Comparison of ENCODE assay signal across 9 mouse cellular contexts in genomic region chr10:42941278-42941677, GRCm38 (mm10).
DNase-seq lines count a peak whose midpoint lies in the region; ATAC-seq and TF ChIP-seq lines count a peak whose summit lies in the region.
"Had no signal": no experiment of that assay in that cellular context is flagged by ENCODE, and none has a peak within 500 bp of the region (broad histone marks: within the 10 kb centered on the region; RNA-seq: fewer than 3 reads in every experiment).

No protein-coding gene starts in this region.

- no peak for DNase-seq in gastrocnemius, adult 2 months
- no peak for DNase-seq in gastrocnemius, postnatal 25 days
- DNase-seq in intestine, embryonic 14.5 days (ENCODE audit: low spot score): peak; percentile 57
- no peak for DNase-seq in midbrain, postnatal 0 days (ENCODE audit: low spot score)
- DNase-seq in cerebellum, adult 11-12 months: no peak
- no peak for DNase-seq in embryo, embryonic 9.5 days (ENCODE audit: extremely low spot score)
- no peak for DNase-seq in retina, postnatal 1 day

- peak overlapping the region; percentile 20; the same call in 1 of the 2 replicates for H3K4me2 ChIP-seq in embryonic facial prominence, embryonic 15.5 days (replicated peaks)
- peak overlapping the region; percentile 50 for H3K4me2 ChIP-seq in intestine, embryonic 14.5 days (ENCODE audit: low read length)
- H3K4me2 ChIP-seq in midbrain, postnatal 0 days (ENCODE audit: low read depth, low read length, poor library complexity, severe bottlenecking): peak overlapping the region; percentile 8

- no peak for TF ChIP-seq CTCF in gastrocnemius, adult 2 months (IDR thresholded peaks at IDR 0.05)
- no peak for TF ChIP-seq CTCF in midbrain, postnatal 0 days (IDR thresholded peaks at IDR 0.05)

- ATAC-seq in embryonic facial prominence, embryonic 15.5 days (ENCODE audit: insufficient number of reproducible peaks, low FRiP score, low TSS enrichment, low read depth): no peak
- ATAC-seq in intestine, embryonic 14.5 days (replicated peaks; ENCODE audit: low FRiP score, low TSS enrichment, low read depth): 0 out of 2 replicates have a peak, but pooled peaks have one; percentile 10
- ATAC-seq in midbrain, postnatal 0 days (ENCODE audit: low FRiP score): no peak
- ATAC-seq: lung, postnatal 0 days had no signal

- no peaks in the 10 kb centered on the region for H3K9me3 ChIP-seq in embryonic facial prominence, embryonic 15.5 days (replicated peaks)
- no peaks in the 10 kb centered on the region for H3K9me3 ChIP-seq in intestine, embryonic 14.5 days (ENCODE audit: control insufficient read depth, low read length)
- no peaks in the 10 kb centered on the region for H3K9me3 ChIP-seq in midbrain, postnatal 0 days (ENCODE audit: low read length)

- H3K4me3 ChIP-seq in gastrocnemius, adult 2 months: peak overlapping the region; percentile 44
- H3K4me3 ChIP-seq in embryonic facial prominence, embryonic 15.5 days (replicated peaks): no peak overlapping the region
- H3K4me3 ChIP-seq in intestine, embryonic 14.5 days (ENCODE audit: low read depth, low read length): peak overlapping the region; percentile 28
- no peak overlapping the region for H3K4me3 ChIP-seq in midbrain, postnatal 0 days (ENCODE audit: low read depth, low read length)

- peak overlapping the region; percentile 73 for H3K27ac ChIP-seq in gastrocnemius, adult 2 months
- peak overlapping the region; percentile 48; the same call in 1 of the 2 replicates for H3K27ac ChIP-seq in embryonic facial prominence, embryonic 15.5 days (replicated peaks)
- H3K27ac ChIP-seq in intestine, embryonic 14.5 days (ENCODE audit: low read depth): peak overlapping the region; percentile 82
- no peak overlapping the region for H3K27ac ChIP-seq in midbrain, postnatal 0 days (ENCODE audit: low read depth, low read length)

- no peak overlapping the region for H3K9ac ChIP-seq in embryonic facial prominence, embryonic 15.5 days
- H3K9ac ChIP-seq in intestine, embryonic 14.5 days (ENCODE audit: low read length): peak overlapping the region; percentile 37
- no peak overlapping the region for H3K9ac ChIP-seq in midbrain, postnatal 0 days (replicated peaks; ENCODE audit: low read length, poor library complexity, severe bottlenecking)

- WGBS in embryonic facial prominence, embryonic 15.5 days: 73% methylated on average over 4 of the region's 4 CpGs
- WGBS in intestine, embryonic 14.5 days: 47% methylated on average over 4 of the region's 4 CpGs
- WGBS in midbrain, postnatal 0 days: 74% methylated on average over 4 of the region's 4 CpGs

- no peaks in the 10 kb centered on the region for H3K36me3 ChIP-seq in embryonic facial prominence, embryonic 15.5 days
- H3K36me3 ChIP-seq in intestine, embryonic 14.5 days (ENCODE audit: control insufficient read depth, insufficient read depth, low read length): no peaks in the 10 kb centered on the region
- H3K36me3 ChIP-seq in midbrain, postnatal 0 days (ENCODE audit: insufficient read depth, low read length): no peaks in the 10 kb centered on the region

- peaks cover 3% of the 10 kb centered on the region; the same call in 1 of the 2 replicates for H3K27me3 ChIP-seq in embryonic facial prominence, embryonic 15.5 days
- no peaks in the 10 kb centered on the region for H3K27me3 ChIP-seq in intestine, embryonic 14.5 days (replicated peaks; ENCODE audit: control insufficient read depth, insufficient read depth, low read length)
- H3K27me3 ChIP-seq in midbrain, postnatal 0 days (ENCODE audit: insufficient read depth, low read length): no peaks in the 10 kb centered on the region

- intact Hi-C loops in gastrocnemius, adult 2 months (cut with DNase I): loop anchor here (10.0 kb wide), 1 partner anchor 246 kb away; no protein-coding TSS in a partner anchor

- H3K4me1 ChIP-seq in embryonic facial prominence, embryonic 15.5 days: peaks cover 9% of the 10 kb centered on the region
- H3K4me1 ChIP-seq in intestine, embryonic 14.5 days (replicated peaks; ENCODE audit: control insufficient read depth, insufficient read depth, low read length): peaks cover 3% of the 10 kb centered on the region; the same call in 1 of the 2 replicates
- no peaks in the 10 kb centered on the region for H3K4me1 ChIP-seq in midbrain, postnatal 0 days (ENCODE audit: insufficient read depth, low read length)

Comparison
In these comparisons a context has a peak if more than half of its experiments do, and no peak if none do; other contexts are left out.
1. H3K4me3 ChIP-seq: peak in gastrocnemius, adult 2 months (single experiment) and intestine, embryonic 14.5 days (single experiment); none in embryonic facial prominence, embryonic 15.5 days (single experiment) and midbrain, postnatal 0 days (single experiment).
2. Peak in every context shown above with its lines, with median percentiles within 50 percentile points of each other: H3K4me2 ChIP-seq.